Mouse (Mus musculus): Measurements from ENCODE around the gene Gsdma3. TPM values are rescaled to one million over a fixed set of nuclear protein-coding genes. Genes with fewer than 3 reads are reported as not detected.

Gene Gsdma3
- total and polyA plus RNA-seq, 3 experiments, result not detected

DNA sequence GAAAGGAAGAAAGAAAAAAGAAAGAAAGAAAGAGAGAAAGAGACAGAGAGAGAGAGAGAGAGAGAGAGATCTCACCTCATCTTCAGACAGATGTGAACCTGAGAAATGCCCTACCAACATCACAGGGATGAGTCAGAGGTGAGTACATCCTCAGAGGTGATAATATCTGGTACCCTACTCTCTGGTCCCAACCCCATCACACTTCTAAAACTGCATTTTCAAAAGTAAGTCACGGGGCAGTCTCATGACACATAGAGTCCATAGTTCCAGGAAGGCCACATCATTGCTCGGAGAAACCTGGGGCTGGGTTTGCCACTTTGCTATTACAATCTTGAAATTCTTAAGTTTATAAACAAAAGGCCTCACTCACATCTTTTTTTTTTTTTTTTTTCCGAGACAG lies 30.2 kb upstream of the Gsdma3 start:
- Histone ChIP-seq H3K9ac (ENCODE audit: control insufficient read depth, low read depth, low read length, poor library complexity, severe bottlenecking) (no peak overlapping the region), H3K79me2 (ENCODE audit: control insufficient read depth, insufficient read depth, low read length, poor library complexity) (no peaks in the 10 kb centered on the region), H3K27ac (ENCODE audit: control insufficient read depth, low read depth, low read length) (no peak overlapping the region), H3K9me3 (replicated peaks; ENCODE audit: insufficient read depth, low read length) (no peaks in the 10 kb centered on the region), H3K27me3 (ENCODE audit: control insufficient read depth in 1 of 2, insufficient read depth in 2 of 2, low read length in 2 of 2) (peaks cover 13 to 16% of the 10 kb centered on the region in 2 experiments), H3K4me3 (ENCODE audit: control insufficient read depth in 1 of 2, insufficient read depth in 1 of 2, low read depth in 2 of 2, low read length in 2 of 2) (no peak overlapping the region), H3K4me1 (ENCODE audit: control insufficient read depth in 1 of 2, insufficient read depth in 2 of 2, low read length in 2 of 2) (no peaks in the 10 kb centered on the region), H3K36me3 (ENCODE audit: control insufficient read depth in 1 of 2, insufficient read depth in 2 of 2, low read length in 2 of 2) (no peaks in the 10 kb centered on the region)
- DNase-seq (ENCODE audit: low read depth, low spot score), result no peak
- TF ChIP-seq CTCF (IDR thresholded peaks at IDR 0.05 in 2 of 3, conservative IDR thresholded peaks at IDR 0.05 in 1 of 3; ENCODE audit: control insufficient read depth in 1 of 3, insufficient read depth in 1 of 3, low read depth in 2 of 3, low read length in 3 of 3, poor library complexity in 1 of 3, severe bottlenecking in 1 of 3) (no peak), RAD21 (IDR thresholded peaks at IDR 0.05; ENCODE audit: low read depth, low read length) (no peak), ZC3H11A (IDR thresholded peaks at IDR 0.05; ENCODE audit: low read depth, low read length) (no peak), E2F4 (IDR thresholded peaks at IDR 0.05; ENCODE audit: borderline replicate concordance, low read depth, low read length) (no peak), RCOR1 (IDR thresholded peaks at IDR 0.05; ENCODE audit: low read depth, low read length) (no peak), NRF1 (IDR thresholded peaks at IDR 0.05; ENCODE audit: insufficient read depth, low read depth, low read length, poor library complexity, severe bottlenecking) (no peak), MYB (IDR thresholded peaks at IDR 0.05; ENCODE audit: low read depth, low read length) (no peak), ELF1 (IDR thresholded peaks at IDR 0.05; ENCODE audit: low read depth, low read length) (no peak), MAX (IDR thresholded peaks at IDR 0.05; ENCODE audit: low read length) (no peak)

DNA sequence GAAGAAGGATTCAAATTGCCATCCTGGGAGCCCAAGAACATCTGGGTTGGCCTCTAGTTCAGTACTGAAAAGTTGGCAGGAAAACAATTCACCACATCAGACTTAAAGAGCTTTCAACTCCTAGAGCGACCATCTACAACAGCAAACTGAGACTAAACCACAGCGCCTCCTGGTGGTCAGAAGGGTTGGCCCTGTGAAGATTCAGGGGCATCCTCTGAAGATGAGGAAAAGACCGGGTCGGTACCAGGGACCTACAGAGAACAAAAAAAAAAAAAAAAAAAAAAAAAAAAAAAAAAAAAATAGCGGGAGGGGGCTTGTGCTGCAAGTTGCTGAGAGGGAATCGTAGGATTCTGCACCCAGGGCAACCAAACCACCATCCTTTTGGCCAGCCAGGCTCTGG lies 28.8 kb upstream of the Gsdma3 start:
- Histone ChIP-seq H3K9ac (ENCODE audit: control insufficient read depth, low read depth, low read length, poor library complexity, severe bottlenecking) (no peak overlapping the region), H3K9me3 (replicated peaks; ENCODE audit: insufficient read depth, low read length) (no peaks in the 10 kb centered on the region), H3K4me1 (ENCODE audit: control insufficient read depth in 1 of 2, insufficient read depth in 2 of 2, low read length in 2 of 2) (peaks cover 1 to 3% of the 10 kb centered on the region in 2 experiments; a peak in 2 of 4 replicates), H3K27me3 (ENCODE audit: control insufficient read depth in 1 of 2, insufficient read depth in 2 of 2, low read length in 2 of 2) (peaks cover 16 to 21% of the 10 kb centered on the region in 2 experiments), H3K4me3 (ENCODE audit: control insufficient read depth in 1 of 2, insufficient read depth in 1 of 2, low read depth in 2 of 2, low read length in 2 of 2) (no peak overlapping the region), H3K27ac (ENCODE audit: control insufficient read depth, low read depth, low read length) (no peak overlapping the region), H3K79me2 (ENCODE audit: control insufficient read depth, insufficient read depth, low read length, poor library complexity) (no peaks in the 10 kb centered on the region), H3K36me3 (ENCODE audit: control insufficient read depth in 1 of 2, insufficient read depth in 2 of 2, low read length in 2 of 2) (0 out of 4 replicates have a peak, but pooled peaks cover 0 to 1% of the 10 kb centered on the region in 2 experiments)
- peak; percentile 90 for DNase-seq (ENCODE audit: low read depth, low spot score)
- no peak for TF ChIP-seq TCF12 (IDR thresholded peaks at IDR 0.05; ENCODE audit: low read depth, low read length)
- no peak for TF ChIP-seq USF2 (IDR thresholded peaks at IDR 0.05; ENCODE audit: borderline replicate concordance in 1 of 2, insufficient read depth in 1 of 2, low read depth in 1 of 2, low read length in 2 of 2)
- no peak for TF ChIP-seq CHD2 (IDR thresholded peaks at IDR 0.05; ENCODE audit: low read length)
- TF ChIP-seq MXI1 (IDR thresholded peaks at IDR 0.05; ENCODE audit: low read depth, low read length), result peak; percentile 50; the same call in 1 of the 2 replicates
- TF ChIP-seq MEF2A (IDR thresholded peaks at IDR 0.05; ENCODE audit: extremely low read depth, insufficient replicate concordance, low read depth, low read length, poor library complexity, severe bottlenecking), result no peak
- TF ChIP-seq POLR2AphosphoS5 (IDR thresholded peaks at IDR 0.05; ENCODE audit: borderline replicate concordance, low read depth, low read length), result no peak
- no peak for TF ChIP-seq MYB (IDR thresholded peaks at IDR 0.05; ENCODE audit: low read depth, low read length)
- TF ChIP-seq MAZ (IDR thresholded peaks at IDR 0.05; ENCODE audit: low read depth, low read length), result 0 out of 2 replicates have a peak, but pooled peaks have one; percentile 26
- TF ChIP-seq ELF1 (IDR thresholded peaks at IDR 0.05; ENCODE audit: low read depth, low read length), result no peak
- TF ChIP-seq NRF1 (IDR thresholded peaks at IDR 0.05; ENCODE audit: insufficient read depth, low read depth, low read length, poor library complexity, severe bottlenecking), result no peak
- no peak for TF ChIP-seq USF1 (IDR thresholded peaks at IDR 0.05; ENCODE audit: low read depth, low read length)
- no peak for TF ChIP-seq POLR2A (IDR thresholded peaks at IDR 0.05; ENCODE audit: control insufficient read depth in 1 of 2, insufficient read depth in 1 of 2, low read depth in 1 of 2, low read length in 2 of 2, poor library complexity in 1 of 2)
- no peak for TF ChIP-seq MYC (IDR thresholded peaks at IDR 0.05; ENCODE audit: low read depth, low read length)
- TF ChIP-seq RAD21 (IDR thresholded peaks at IDR 0.05; ENCODE audit: low read depth, low read length), result peak; percentile 87
- no peak for TF ChIP-seq ZMIZ1 (IDR thresholded peaks at IDR 0.05; ENCODE audit: low read depth, low read length)
- TF ChIP-seq ZKSCAN1 (IDR thresholded peaks at IDR 0.05; ENCODE audit: low read depth, low read length), result no peak
- peak; percentile 85 to 98 (median 96) for TF ChIP-seq CTCF (IDR thresholded peaks at IDR 0.05 in 2 of 3, conservative IDR thresholded peaks at IDR 0.05 in 1 of 3; ENCODE audit: control insufficient read depth in 1 of 3, insufficient read depth in 1 of 3, low read depth in 2 of 3, low read length in 3 of 3, poor library complexity in 1 of 3, severe bottlenecking in 1 of 3)
- no peak for TF ChIP-seq GABPA (IDR thresholded peaks at IDR 0.05; ENCODE audit: low read depth, low read length)
- no peak for TF ChIP-seq ETS1 (IDR thresholded peaks at IDR 0.05; ENCODE audit: low read depth, low read length)
- no peak for TF ChIP-seq UBTF (IDR thresholded peaks at IDR 0.05; ENCODE audit: borderline replicate concordance, insufficient read depth, low read depth, low read length)
- peak; percentile 65 for TF ChIP-seq SIN3A (IDR thresholded peaks at IDR 0.05; ENCODE audit: low read length)
- peak; percentile 99 for TF ChIP-seq SMC3 (IDR thresholded peaks at IDR 0.05; ENCODE audit: low read depth, low read length)
- TF ChIP-seq HCFC1 (IDR thresholded peaks at IDR 0.05; ENCODE audit: low read depth, low read length), result peak; percentile 68
- no peak for TF ChIP-seq MAX (IDR thresholded peaks at IDR 0.05; ENCODE audit: low read length)
- peak; percentile 37; the same call in 1 of the 2 replicates for TF ChIP-seq ZNF384 (IDR thresholded peaks at IDR 0.05; ENCODE audit: low read depth, low read length)
- TF ChIP-seq CHD1 (IDR thresholded peaks at IDR 0.05; ENCODE audit: low read depth, low read length), result no peak
- peak; percentile 99 for TF ChIP-seq ZC3H11A (IDR thresholded peaks at IDR 0.05; ENCODE audit: low read depth, low read length)

Measured in MEL (cell line).